Mouse (Mus musculus) megakaryocyte, embryonic 14.5 days (primary cell): ENCODE results near the gene Cd3e.

Experiments used
- FLI1 ChIP-seq: IDR thresholded peaks from 2 replicates; pipeline ENCODE4 v1.6.1; 2012; ENCODE audit warnings: low read length, inconsistent platforms, mixed read lengths
- GATA1 ChIP-seq: IDR thresholded peaks from 3 replicates; pipeline ENCODE4 v1.6.1; 2012; ENCODE audit warnings: mixed read lengths, low read length, inconsistent platforms, borderline replicate concordance

GRCm38 (mm10) chr9:44982531-44982930 lies 26.9 kb downstream of the Cd3e start:
- no peak for TF ChIP-seq GATA1
- no peak for TF ChIP-seq FLI1
